ENCODE assay signal across 8 mouse cellular contexts in genomic region chr14:41013630-41014613, GRCm38 (mm10). TPM values are rescaled to one million over a fixed set of nuclear protein-coding genes. Genes with fewer than 3 reads are reported as not detected.
DNase-seq lines count a peak whose midpoint lies in the region; ATAC-seq and TF ChIP-seq lines count a peak whose summit lies in the region.

TSS of gene Fam213a (minus strand) at chr14:41013788.

- peak; percentile 91 for ATAC-seq in heart, embryonic 14.5 days (ENCODE audit: insufficient number of reproducible peaks, insufficient read depth, low FRiP score, low read depth)
- peak; percentile 93 for ATAC-seq in liver, embryonic 11.5 days (replicated peaks; ENCODE audit: low FRiP score)

- H3K9me3 ChIP-seq in forebrain, embryonic 10.5 days = no peaks in the 10 kb centered on the region
- H3K9me3 ChIP-seq in heart, embryonic 14.5 days (ENCODE audit: control insufficient read depth, low read length) = no peaks in the 10 kb centered on the region
- H3K9me3 ChIP-seq in liver, embryonic 11.5 days (ENCODE audit: control insufficient read depth, low read length) = no peaks in the 10 kb centered on the region

- peak within 1 kb of the TSS; percentile 87 for H3K9ac ChIP-seq in heart, embryonic 14.5 days (ENCODE audit: low read length)
- peak within 1 kb of the TSS; percentile 86 for H3K9ac ChIP-seq in liver, embryonic 11.5 days (ENCODE audit: low read depth, low read length)

- H3ac ChIP-seq in myocyte (ENCODE audit: control insufficient read depth, insufficient read length) = no peak within 1 kb of the TSS

- H3K4me2 ChIP-seq in heart, embryonic 14.5 days (ENCODE audit: low read length) = peak within 1 kb of the TSS; percentile 97
- H3K4me2 ChIP-seq in liver, embryonic 11.5 days = peak within 1 kb of the TSS; percentile 97
- H3K4me2 ChIP-seq in myocyte (ENCODE audit: low read depth) = peak within 1 kb of the TSS; percentile 67

- 3% methylated on average over 32 of the region's 32 CpGs for WGBS in forebrain, embryonic 10.5 days
- 4% methylated on average over 32 of the region's 32 CpGs for WGBS in heart, embryonic 14.5 days
- 6% methylated on average over 32 of the region's 32 CpGs for WGBS in liver, embryonic 11.5 days

- peak within 1 kb of the TSS; percentile 88 for H3K27ac ChIP-seq in forebrain, embryonic 10.5 days
- peak within 1 kb of the TSS in 1 of 2 experiments; percentile 85; a peak in 3 of 4 replicates for H3K27ac ChIP-seq in heart, embryonic 14.5 days (replicated peaks in 1 of 2; ENCODE audit: control insufficient read depth in 1 of 2, insufficient read depth in 1 of 2, low read depth in 2 of 2, low read length in 2 of 2)
- peak within 1 kb of the TSS; percentile 51 for H3K27ac ChIP-seq in liver, embryonic 11.5 days (ENCODE audit: low read depth, low read length)

- H3K79me2 ChIP-seq in myocyte (ENCODE audit: control insufficient read depth, insufficient read depth) = no peaks in the 10 kb centered on the region

- TF ChIP-seq POLR2A in myocyte (IDR thresholded peaks at IDR 0.05; ENCODE audit: insufficient read length, low read depth) = peak; percentile 40

- H3K4me3 ChIP-seq in forebrain, embryonic 10.5 days = peak within 1 kb of the TSS; percentile 71
- peak within 1 kb of the TSS; percentile 59 to 73 for H3K4me3 ChIP-seq in heart, embryonic 14.5 days (ENCODE audit: control insufficient read depth in 1 of 2, insufficient read depth in 1 of 2, low read depth in 1 of 2, low read length in 2 of 2)
- H3K4me3 ChIP-seq in liver, embryonic 11.5 days (ENCODE audit: low read depth, low read length) = peak within 1 kb of the TSS; percentile 68
- peak within 1 kb of the TSS; percentile 12 for H3K4me3 ChIP-seq in myocyte

- 0 out of 2 replicates have a peak, but pooled peaks cover 8% of the 10 kb centered on the region for H3K27me3 ChIP-seq in forebrain, embryonic 10.5 days (ENCODE audit: poor library complexity, severe bottlenecking)
- H3K27me3 ChIP-seq in heart, embryonic 14.5 days (ENCODE audit: control insufficient read depth, insufficient read depth, low read length) = no peaks in the 10 kb centered on the region
- H3K27me3 ChIP-seq in liver, embryonic 11.5 days (replicated peaks; ENCODE audit: control insufficient read depth, insufficient read depth, low read length) = no peaks in the 10 kb centered on the region
- no peaks in the 10 kb centered on the region for H3K27me3 ChIP-seq in myocyte (ENCODE audit: control insufficient read depth, insufficient read depth, insufficient read length)

- no peaks in the 10 kb centered on the region for H3K36me3 ChIP-seq in forebrain, embryonic 10.5 days (replicated peaks)
- no peaks in the 10 kb centered on the region for H3K36me3 ChIP-seq in heart, embryonic 14.5 days (ENCODE audit: control insufficient read depth, insufficient read depth, low read length)
- H3K36me3 ChIP-seq in liver, embryonic 11.5 days (ENCODE audit: control insufficient read depth, insufficient read depth, low read length) = no peaks in the 10 kb centered on the region
- H3K36me3 ChIP-seq in myocyte (ENCODE audit: control insufficient read depth, insufficient read depth) = no peaks in the 10 kb centered on the region

- peaks cover 17% of the 10 kb centered on the region for H3K4me1 ChIP-seq in forebrain, embryonic 10.5 days
- peaks cover 13 to 24% of the 10 kb centered on the region in 2 experiments for H3K4me1 ChIP-seq in heart, embryonic 14.5 days (ENCODE audit: control insufficient read depth in 2 of 2, insufficient read depth in 2 of 2, low read length in 2 of 2)
- peaks cover 27% of the 10 kb centered on the region for H3K4me1 ChIP-seq in liver, embryonic 11.5 days (replicated peaks; ENCODE audit: control insufficient read depth, insufficient read depth, low read length)

- peak; percentile 74 to 79 for DNase-seq in CD8-positive naive resting alpha-beta T cell, adult 2 months (ENCODE audit: low read depth in 2 of 2, low spot score in 2 of 2)
- peak; percentile 74 for DNase-seq in c-Kit-positive CD71-negative TER-119-negative erythroid progenitor cells, embryonic 14.5 days (ENCODE audit: low read depth)
- peak; percentile 86 for DNase-seq in forebrain, embryonic 10.5 days (ENCODE audit: extremely low spot score, low spot score)
- DNase-seq in kidney, postnatal 10 days = peak; percentile 94
- DNase-seq in liver, embryonic 11.5 days (ENCODE audit: low spot score) = peak; percentile 85
- DNase-seq in spleen, postnatal 4 days (ENCODE audit: low spot score in 2 of 2) = peak; percentile 87 to 93

TF ChIP-seq in myocyte, 11 proteins besides CTCF, POLR2A, EP300 and RAD21:
- no peak for TF ChIP-seq CEBPB (IDR thresholded peaks at IDR 0.05; ENCODE audit: insufficient read depth, poor library complexity, severe bottlenecking)
- TF ChIP-seq MAX (IDR thresholded peaks at IDR 0.05; ENCODE audit: low read depth) = no peak
- TF ChIP-seq MYOG (IDR thresholded peaks at IDR 0.05; ENCODE audit: control insufficient read depth in 1 of 3, insufficient read depth in 1 of 3, insufficient read length in 2 of 3, low read depth in 2 of 3) = no peak
- no peak for TF ChIP-seq TCF12 (IDR thresholded peaks at IDR 0.05; ENCODE audit: insufficient read depth, poor library complexity, severe bottlenecking)
- no peak for TF ChIP-seq POLR2AphosphoS2 (IDR thresholded peaks at IDR 0.05; ENCODE audit: insufficient read length, low read depth)
- TF ChIP-seq E2F4 (IDR thresholded peaks at IDR 0.05; ENCODE audit: insufficient read depth) = no peak
- no peak for TF ChIP-seq TCF3 (IDR thresholded peaks at IDR 0.05; ENCODE audit: insufficient read length, low read depth)
- TF ChIP-seq USF1 (IDR thresholded peaks at IDR 0.05; ENCODE audit: low read depth) = peak; percentile 41
- TF ChIP-seq MYOD1 (IDR thresholded peaks at IDR 0.05; ENCODE audit: control insufficient read depth in 1 of 3, insufficient read length in 2 of 3, low read depth in 2 of 3) = peak in 1 of 3 experiments; percentile 21
- no peak for TF ChIP-seq SRF (IDR thresholded peaks at IDR 0.05; ENCODE audit: control insufficient read depth, insufficient read length, low read depth)
- no peak for TF ChIP-seq REST (IDR thresholded peaks at IDR 0.05; ENCODE audit: insufficient read depth, insufficient read length)

RNA-seq across cellular contexts. Expression of gene Fam213a, which starts in this region (rescaled TPM):
- 49.4 and 50.5 TPM in 2 replicates for polyA plus RNA-seq in forebrain, embryonic 10.5 days (2016; fragmentation: Nextera tagmentation; extraction: Ambion mirVana)
- polyA plus RNA-seq in heart, embryonic 14.5 days (2014; fragmentation: Nextera tagmentation; extraction: Ambion mirVana) = 42.2 and 46.7 TPM in 2 replicates
- polyA plus RNA-seq in liver, embryonic 11.5 days (2014; fragmentation: Nextera tagmentation; extraction: Ambion mirVana) = 78.2 and 84.8 TPM in 2 replicates
- 1.8 TPM for polyA plus RNA-seq in myocyte (2012; fragmentation: generic; extraction: Trizol)

Comparison
In these comparisons a context has a peak if more than half of its experiments do, and no peak if none do; other contexts are left out.
1. RNA of gene Fam213a (polyA plus RNA-seq): 78.2 to 84.8 TPM in liver, embryonic 11.5 days, 49.4 to 50.5 TPM in forebrain, embryonic 10.5 days and 42.2 to 46.7 TPM in heart, embryonic 14.5 days; 1.8 TPM in myocyte (single experiment); every median in the first group is over 10 times any median in the second.
2. H3K4me3 ChIP-seq: peak in every context shown above with its lines; median percentile 71 in forebrain, embryonic 10.5 days; 68 in liver, embryonic 11.5 days; 66 in heart, embryonic 14.5 days; 12 in myocyte.
3. Peak in every context shown above with its lines, with median percentiles within 50 percentile points of each other: DNase-seq and H3K4me2 ChIP-seq.